Mouse (Mus musculus) heart, postnatal 0 days (tissue): ENCODE measurements around the gene 9330161L09Rik. TPM values are rescaled to one million over a fixed set of nuclear protein-coding genes. Genes with fewer than 3 reads are reported as not detected.

Experiments used
- ATAC-seq: fragments of 200-750 bp; cut with Nextera tagmentation; 2 replicates; pipeline ENCODE4 v1.8.0; 2017; ENCODE audit warnings: low read depth, moderate number of reproducible peaks, moderate library complexity; ENCODE audit not compliant: insufficient read depth
- DNase-seq: peaks from one replicate; pipeline ENCODE4 v3.0.0-alpha.2; 2016; ENCODE audit warnings: low spot score
- H3K27ac ChIP-seq: fragments of 300-500 bp; sonication (generic); 2 replicates; pipeline ENCODE4 v1.5.1; 2014; ENCODE audit warnings: low read depth, mild to moderate bottlenecking
- H3K27me3 ChIP-seq: fragments of 300-500 bp; sonication (generic); 2 replicates; pipeline ENCODE4 v1.6.1; 2014; ENCODE audit warnings: low read length, mixed read lengths; ENCODE audit not compliant: control insufficient read depth, insufficient read depth
- H3K36me3 ChIP-seq: fragments of 300-500 bp; sonication (generic); replicated peaks from 2 replicates; pipeline ENCODE4 v1.6.1; 2014; ENCODE audit warnings: low read length, mixed read lengths; ENCODE audit not compliant: control insufficient read depth, insufficient read depth
- H3K4me1 ChIP-seq: fragments of 300-500 bp; sonication (generic); 2 replicates; pipeline ENCODE4 v1.6.1; 2014; ENCODE audit warnings: antibody characterized with exemption; ENCODE audit not compliant: control insufficient read depth, insufficient read depth
- H3K4me2 ChIP-seq: fragments of 300-500 bp; sonication (generic); 2 replicates; pipeline ENCODE4 v1.6.1; 2014; ENCODE audit warnings: low read depth, mild to moderate bottlenecking, low read length, moderate library complexity
- H3K4me3 ChIP-seq: fragments of 300-500 bp; sonication (generic); 2 replicates; pipeline ENCODE4 v1.5.1; 2014; ENCODE audit warnings: low read depth, low read length
- H3K9ac ChIP-seq: fragments of 300-500 bp; sonication (generic); replicated peaks from 2 replicates; pipeline ENCODE4 v1.6.1; 2014; ENCODE audit warnings: low read depth, low read length, mixed read lengths
- H3K9me3 ChIP-seq: fragments of 300-500 bp; sonication (generic); replicated peaks from 2 replicates; pipeline ENCODE4 v1.6.1; 2016; ENCODE audit warnings: low read length; ENCODE audit not compliant: control insufficient read depth
- CTCF ChIP-seq: IDR thresholded peaks from 2 replicates; pipeline ENCODE4 v1.5.1; 2016; ENCODE audit warnings: antibody characterized with exemption, control low read depth, low read depth
- EP300 ChIP-seq: IDR thresholded peaks from 2 replicates; pipeline ENCODE4 v1.6.1; 2016; ENCODE audit warnings: antibody characterized with exemption, low read depth
- WGBS: fragments of 180-500 bp; shearing (Covaris S2); extraction: QIAGEN DNeasy Blood & Tissue Kit; methylation state at CpG from one replicate; pipeline ENCODE4 v1.1.7; 2014; 5-methylcytosine and 5-hydroxymethylcytosine counted together
- polyA plus RNA-seq: library from polyadenylated mRNA; unstranded; fragments of >200 nt; fragmentation: Nextera tagmentation; extraction: Ambion mirVana; gene quantifications from 2 replicates; pipeline ENCODE4 v1.2.1, GENCODE M21; 2015
- total RNA-seq: library from RNA; depleted of rRNA; stranded (reverse); fragments of >200 nt; gene quantifications from 2 replicates; pipeline ENCODE4 v1.2.3, GENCODE M21; 2014; ENCODE audit warnings: low replicate concordance

The 9330161L09Rik gene
- total and polyA plus RNA-seq, 2 experiments from 2014 or later = 0.34 to 2.8 TPM

- DNase-seq (peak; percentile 36), ATAC-seq (0 out of 2 replicates have a peak, but pooled peaks have one; percentile 36)
- H3K27me3 ChIP-seq = no peaks in the 10 kb centered on the region
- TF ChIP-seq EP300 (no peak), CTCF (no peak)
- H3K36me3 ChIP-seq = no peaks in the 10 kb centered on the region
- H3K4me1 ChIP-seq = no peaks in the 10 kb centered on the region
- 0 out of 2 replicates have a peak within 1 kb of the TSS, but pooled peaks have one; percentile 8 for H3K4me3 ChIP-seq
- peak within 1 kb of the TSS; percentile 35 for H3K4me2 ChIP-seq
- H3K9ac ChIP-seq = no peak within 1 kb of the TSS; the same call in 1 of the 2 replicates
- H3K9me3 ChIP-seq = no peaks in the 10 kb centered on the region
- 44% methylated on average over 3 of the region's 3 CpGs for WGBS
- H3K27ac ChIP-seq = no peak within 1 kb of the TSS
These were observed 35.9 kb upstream of the 9330161L09Rik start, which contains the start of gene Ifi27l2a for GRCm38 (mm10) chr12:103443524-103443923. Gene Ifi27l2a (minus strand): TSS chr12:103443680.

GRCm38 (mm10) chr12:103437601-103438000, 30.0 kb upstream of the 9330161L09Rik start:
- Histone ChIP-seq H3K9me3 (no peaks in the 10 kb centered on the region), H3K4me3 (no peak overlapping the region), H3K4me2 (no peak overlapping the region), H3K27me3 (no peaks in the 10 kb centered on the region), H3K36me3 (no peaks in the 10 kb centered on the region), H3K27ac (no peak overlapping the region), H3K9ac (no peak overlapping the region), H3K4me1 (0 out of 2 replicates have a peak, but pooled peaks cover 5% of the 10 kb centered on the region)
- TF ChIP-seq EP300 (no peak), CTCF (no peak)
- 86% methylated on average over 1 of the region's 1 CpGs for WGBS
- DNase-seq = no peak
- no peak for ATAC-seq

- ATAC-seq = no peak
- peak overlapping the region; percentile 86 for H3K27ac ChIP-seq
These were observed 27.2 kb upstream of the 9330161L09Rik start for GRCm38 (mm10) chr12:103434861-103435260.

GRCm38 (mm10) chr12:103433986-103434731, 26.5 kb upstream of the 9330161L09Rik start, which contains the start of gene Ifi27:
Gene Ifi27 (plus strand): TSS chr12:103434211.
- H3K27ac ChIP-seq = peak within 1 kb of the TSS; percentile 86
- H3K36me3 ChIP-seq = no peaks in the 10 kb centered on the region
- no peak for TF ChIP-seq EP300
- TF ChIP-seq CTCF = no peak
- H3K4me3 ChIP-seq = peak within 1 kb of the TSS; percentile 26
- H3K9ac ChIP-seq = no peak within 1 kb of the TSS
- no peaks in the 10 kb centered on the region for H3K27me3 ChIP-seq
- WGBS = 38% methylated on average over 8 of the region's 8 CpGs
- 0 out of 2 replicates have a peak, but pooled peaks cover 5% of the 10 kb centered on the region for H3K4me1 ChIP-seq
- ATAC-seq (peak; percentile 95), DNase-seq (peak; percentile 85)
- H3K9me3 ChIP-seq = no peaks in the 10 kb centered on the region
- peak within 1 kb of the TSS; percentile 42 for H3K4me2 ChIP-seq

More at GRCm38 (mm10) chr12:103434861-103435260, 27.2 kb upstream of the 9330161L09Rik start:
- Histone ChIP-seq H3K27me3 (no peaks in the 10 kb centered on the region), H3K9me3 (no peaks in the 10 kb centered on the region), H3K4me1 (0 out of 2 replicates have a peak, but pooled peaks cover 5% of the 10 kb centered on the region), H3K9ac (no peak overlapping the region), H3K36me3 (no peaks in the 10 kb centered on the region), H3K4me3 (no peak overlapping the region), H3K4me2 (peak overlapping the region; percentile 42)
- no peak for DNase-seq
- TF ChIP-seq CTCF = no peak
- TF ChIP-seq EP300 = no peak

GRCm38 (mm10) chr12:103433430-103433829, 25.8 kb upstream of the 9330161L09Rik start:
- peak overlapping the region; percentile 69 for H3K27ac ChIP-seq
- no peak overlapping the region for H3K4me3 ChIP-seq
- no peak overlapping the region for H3K9ac ChIP-seq
- TF ChIP-seq CTCF = no peak
- no peaks in the 10 kb centered on the region for H3K27me3 ChIP-seq
- no peaks in the 10 kb centered on the region for H3K36me3 ChIP-seq
- H3K4me1 ChIP-seq = 0 out of 2 replicates have a peak, but pooled peaks cover 5% of the 10 kb centered on the region
- ATAC-seq = no peak
- H3K4me2 ChIP-seq = no peak overlapping the region
- no peaks in the 10 kb centered on the region for H3K9me3 ChIP-seq
- WGBS = 59% methylated on average over 2 of the region's 2 CpGs
- DNase-seq = no peak
